Mouse (Mus musculus) heart, embryonic 10.5 days (tissue): Measurements from ENCODE around the gene Ldlrap1. TPM values are rescaled to one million over a fixed set of nuclear protein-coding genes. Genes with fewer than 3 reads are reported as not detected.
A peak's percentile ranks its signal among the peaks of the same experiment; 100 is the strongest.

Experiments
- DNase-seq: peaks from one replicate; pipeline ENCODE4 v3.0.0-alpha.2; 2017; ENCODE audit warnings: low spot score
- H3K27ac ChIP-seq: fragments of 300-500 bp; sonication (generic); 2 replicates; pipeline ENCODE4 v1.5.1; 2016; ENCODE audit warnings: mild to moderate bottlenecking
- H3K27me3 ChIP-seq: fragments of 300-500 bp; sonication (generic); 2 replicates; pipeline ENCODE4 v1.6.1; 2016; ENCODE audit warnings: mild to moderate bottlenecking; ENCODE audit not compliant: poor library complexity, insufficient read depth, severe bottlenecking
- H3K36me3 ChIP-seq: fragments of 300-500 bp; sonication (generic); 2 replicates; pipeline ENCODE4 v1.6.1; 2016; ENCODE audit warnings: mild to moderate bottlenecking, moderate library complexity
- H3K4me1 ChIP-seq: fragments of 300-500 bp; sonication (generic); 2 replicates; pipeline ENCODE4 v1.6.1; 2016; ENCODE audit warnings: mild to moderate bottlenecking
- H3K4me3 ChIP-seq: fragments of 300-500 bp; sonication (generic); 2 replicates; pipeline ENCODE4 v1.5.1; 2016; ENCODE audit warnings: mild to moderate bottlenecking, moderate library complexity
- H3K9me3 ChIP-seq: fragments of 300-500 bp; sonication (generic); 2 replicates; pipeline ENCODE4 v1.6.1; 2016; ENCODE audit warnings: mild to moderate bottlenecking, moderate library complexity
- WGBS: fragments of 180-500 bp; shearing (Covaris S2); methylation state at CpG from one replicate; pipeline ENCODE4 v1.1.7; 2016; 5-methylcytosine and 5-hydroxymethylcytosine counted together
- polyA plus RNA-seq: library from polyadenylated mRNA; unstranded; fragments of >200 nt; fragmentation: Nextera tagmentation; extraction: Ambion mirVana; gene quantifications from 2 replicates; pipeline ENCODE4 v1.2.1, GENCODE M21; 2016

The Ldlrap1 gene
- polyA plus RNA-seq, 1 experiment from 2014 or later: 17.6 TPM

- peak overlapping the region; percentile 5; the same call in 1 of the 2 replicates for H3K27ac ChIP-seq
- no peaks in the 10 kb centered on the region for H3K9me3 ChIP-seq
- peaks cover 53% of the 10 kb centered on the region for H3K4me1 ChIP-seq
- no peak for DNase-seq
- WGBS: 70% methylated on average over 7 of the region's 7 CpGs
- no peaks in the 10 kb centered on the region for H3K36me3 ChIP-seq
- H3K4me3 ChIP-seq: no peak overlapping the region
- peaks cover 17% of the 10 kb centered on the region for H3K27me3 ChIP-seq
Observed at GRCm38 (mm10) chr4:134769891-134770290, 2.1 kb upstream of the Ldlrap1 start.

DNA sequence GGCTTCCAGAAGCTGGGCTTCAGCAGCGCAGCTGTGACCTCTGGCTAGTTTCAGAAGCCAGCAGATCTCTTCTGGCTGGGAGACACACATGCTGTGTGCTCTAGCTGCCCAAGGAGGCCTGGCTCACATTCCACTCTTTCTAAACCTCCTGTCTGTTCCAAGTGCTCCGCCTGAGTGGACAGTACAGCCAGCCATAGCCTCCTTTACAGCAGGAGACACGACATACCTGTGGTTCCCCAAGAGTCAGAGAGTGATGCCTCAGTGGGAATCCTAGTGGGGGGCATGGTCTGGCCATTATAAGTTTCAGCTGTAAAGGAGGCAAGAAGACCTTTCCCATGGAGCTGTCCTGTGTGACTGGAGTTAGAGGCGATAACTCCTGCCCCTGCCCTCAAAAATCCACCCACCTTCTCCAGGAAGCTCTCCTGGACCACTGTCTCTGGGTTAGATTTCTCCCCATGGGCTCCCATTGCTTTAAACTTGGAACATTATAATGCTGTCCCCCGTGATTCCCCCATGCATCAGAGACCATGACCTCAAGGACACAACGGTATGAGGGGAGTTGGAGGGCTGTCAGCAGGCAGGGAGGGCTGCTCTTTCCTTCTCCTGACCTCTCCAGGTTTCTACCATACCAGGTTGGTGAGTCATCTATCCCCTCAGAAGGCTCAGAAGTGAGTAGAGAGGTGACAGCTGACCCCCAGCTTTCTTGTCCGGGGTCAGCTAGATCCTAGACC lies 1.4 kb upstream of the Ldlrap1 start:
- WGBS: 46% methylated on average over 7 of the region's 7 CpGs
- peak overlapping the region; percentile 64; the same call in 1 of the 2 replicates for H3K27ac ChIP-seq
- peaks cover 60% of the 10 kb centered on the region for H3K4me1 ChIP-seq
- no peak for DNase-seq
- no peaks in the 10 kb centered on the region for H3K36me3 ChIP-seq
- H3K4me3 ChIP-seq: no peak overlapping the region
- H3K9me3 ChIP-seq: no peaks in the 10 kb centered on the region
- H3K27me3 ChIP-seq: peaks cover 17% of the 10 kb centered on the region

GRCm38 (mm10) chr4:134768226-134768888 lies 533 bp upstream of the Ldlrap1 start:
- no peaks in the 10 kb centered on the region for H3K36me3 ChIP-seq
- peak overlapping the region; percentile 95 for H3K27ac ChIP-seq
- H3K9me3 ChIP-seq: no peaks in the 10 kb centered on the region
- no peak for DNase-seq
- H3K27me3 ChIP-seq: peaks cover 17% of the 10 kb centered on the region
- H3K4me1 ChIP-seq: peaks cover 64% of the 10 kb centered on the region
- H3K4me3 ChIP-seq: peak overlapping the region; percentile 95
- WGBS: 10% methylated on average over 21 of the region's 21 CpGs

DNA sequence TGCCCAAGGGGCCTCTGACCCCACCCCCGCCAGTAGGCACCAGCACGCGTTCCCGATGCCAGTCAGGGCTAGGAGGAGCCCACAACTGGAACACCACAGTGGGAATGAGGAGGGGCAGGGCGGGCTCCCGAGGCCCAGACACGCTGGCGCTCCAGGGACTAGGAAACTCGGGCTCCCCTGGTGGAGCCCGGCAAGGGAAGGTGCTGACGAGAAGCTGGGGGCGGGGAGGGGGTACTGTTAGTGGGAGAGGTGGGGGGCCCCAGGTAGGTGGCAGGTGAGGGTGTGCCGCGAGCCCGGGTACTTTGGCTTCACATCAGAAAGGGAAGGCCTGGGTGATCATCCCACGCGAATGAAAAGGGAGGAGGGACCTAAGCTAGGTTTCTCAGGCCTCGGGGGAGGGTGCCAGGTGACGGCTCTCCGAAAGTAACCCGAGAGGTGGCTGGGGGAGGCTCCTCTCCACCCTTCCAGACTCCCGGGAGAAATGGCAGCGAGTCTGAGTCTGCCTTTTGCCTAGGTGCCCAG lies 859 bp downstream of the Ldlrap1 start:
- H3K9me3 ChIP-seq: no peaks in the 10 kb centered on the region
- DNase-seq: no peak
- peak overlapping the region; percentile 95 for H3K27ac ChIP-seq
- no peaks in the 10 kb centered on the region for H3K36me3 ChIP-seq
- H3K4me1 ChIP-seq: peaks cover 64% of the 10 kb centered on the region
- peaks cover 17% of the 10 kb centered on the region for H3K27me3 ChIP-seq
- 1% methylated on average over 23 of the region's 23 CpGs for WGBS
- peak overlapping the region; percentile 95 for H3K4me3 ChIP-seq

DNA sequence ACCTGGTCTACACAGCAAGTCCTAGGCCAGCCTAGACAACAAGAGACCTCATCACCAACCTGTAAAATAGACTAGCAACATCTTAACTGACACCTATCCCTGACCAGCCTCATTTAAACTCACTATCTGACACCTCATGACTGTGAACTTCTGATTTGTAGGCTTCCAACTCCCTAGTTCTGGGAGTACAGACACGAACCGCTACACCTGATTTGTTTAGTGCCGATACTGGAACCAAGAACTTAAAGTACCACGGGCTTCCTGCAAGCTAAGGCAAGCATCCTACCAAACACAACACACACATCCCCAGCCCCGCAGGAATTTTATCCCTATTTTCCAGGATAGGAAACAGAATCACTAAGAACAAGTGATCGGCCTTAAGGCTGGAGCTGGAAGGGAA lies 1.5 kb downstream of the Ldlrap1 start:
- Histone ChIP-seq H3K4me1 (peaks cover 67% of the 10 kb centered on the region), H3K27me3 (peaks cover 17% of the 10 kb centered on the region), H3K9me3 (no peaks in the 10 kb centered on the region), H3K27ac (peak overlapping the region; percentile 95), H3K36me3 (no peaks in the 10 kb centered on the region), H3K4me3 (peak overlapping the region; percentile 95)
- WGBS: 67% methylated on average over 6 of the region's 6 CpGs
- DNase-seq: no peak

DNA sequence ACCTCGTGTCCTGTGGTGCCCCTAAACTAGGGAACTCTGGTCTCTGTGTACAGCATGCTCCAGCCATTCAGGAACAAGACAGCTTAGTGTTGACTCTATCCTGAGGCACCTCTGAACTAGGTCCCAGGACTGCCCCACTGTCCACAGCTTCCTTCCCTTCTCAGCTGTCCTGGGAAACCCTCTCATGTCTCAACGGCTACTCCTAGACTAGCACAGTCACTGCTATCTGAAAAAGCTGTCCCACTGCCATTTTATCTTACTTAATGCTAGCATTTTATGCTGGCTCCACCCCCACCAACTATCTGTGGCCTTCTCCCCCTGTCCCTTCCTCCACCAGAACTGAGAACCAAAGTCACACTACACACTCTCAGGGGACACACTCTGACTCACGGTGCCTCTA lies 3.5 kb downstream of the Ldlrap1 start:
- 29% methylated on average over 3 of the region's 3 CpGs for WGBS
- no peaks in the 10 kb centered on the region for H3K9me3 ChIP-seq
- no peaks in the 10 kb centered on the region for H3K36me3 ChIP-seq
- no peak for DNase-seq
- peaks cover 81% of the 10 kb centered on the region for H3K4me1 ChIP-seq
- peak overlapping the region; percentile 71 for H3K27ac ChIP-seq
- peaks cover 9% of the 10 kb centered on the region for H3K27me3 ChIP-seq
- H3K4me3 ChIP-seq: no peak overlapping the region

DNA sequence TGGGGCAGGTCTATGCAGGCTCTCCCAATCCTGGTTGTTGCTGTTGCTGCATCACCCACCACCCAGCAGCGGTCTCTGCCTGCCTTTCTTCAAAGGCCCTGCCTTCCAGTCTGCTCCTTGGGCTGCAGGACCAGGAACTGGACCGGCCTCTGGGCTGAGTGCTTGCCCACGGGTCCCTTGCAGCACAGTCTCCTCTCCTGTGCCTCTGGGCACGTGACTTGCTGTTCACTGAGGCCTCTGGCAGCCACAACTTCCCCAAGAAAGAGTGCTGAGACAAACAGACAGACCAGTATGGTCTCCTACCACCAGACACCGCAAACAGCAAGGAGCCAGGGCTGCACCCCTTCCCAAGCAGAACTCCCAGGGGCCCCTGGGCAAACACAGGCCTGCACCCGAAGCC lies 5.5 kb downstream of the Ldlrap1 start:
- no peaks in the 10 kb centered on the region; the same call in 1 of the 2 replicates for H3K36me3 ChIP-seq
- H3K4me3 ChIP-seq: no peak overlapping the region
- peaks cover 86% of the 10 kb centered on the region for H3K4me1 ChIP-seq
- WGBS: 82% methylated on average over 6 of the region's 6 CpGs
- no peak for DNase-seq
- H3K27ac ChIP-seq: peak overlapping the region; percentile 69
- no peaks in the 10 kb centered on the region for H3K9me3 ChIP-seq
- no peaks in the 10 kb centered on the region for H3K27me3 ChIP-seq

DNA sequence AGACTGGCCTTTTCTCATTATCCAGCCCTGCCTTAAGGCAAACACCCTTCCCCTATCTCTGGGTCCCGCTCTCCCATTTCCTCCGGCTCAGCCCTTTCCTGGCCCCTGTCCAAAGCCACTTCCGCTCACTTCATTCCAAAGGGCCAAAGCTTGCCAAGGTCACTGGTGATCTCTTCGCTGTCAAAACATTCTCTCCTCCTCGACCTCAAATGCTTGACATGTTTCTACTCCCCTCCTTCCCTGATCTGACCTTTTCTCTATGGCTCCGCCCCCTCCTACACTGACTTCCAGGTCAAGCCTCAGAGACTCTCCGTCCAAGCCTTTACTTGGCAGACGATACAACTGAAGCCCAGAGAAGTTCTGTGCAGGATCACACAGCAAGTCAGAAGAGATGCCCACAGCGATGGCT lies 7.0 kb downstream of the Ldlrap1 start:
- Histone ChIP-seq H3K4me1 (peaks cover 85% of the 10 kb centered on the region), H3K27me3 (no peaks in the 10 kb centered on the region), H3K4me3 (peak overlapping the region; percentile 4; the same call in 1 of the 2 replicates), H3K36me3 (peaks cover 7% of the 10 kb centered on the region), H3K27ac (peak overlapping the region; percentile 71), H3K9me3 (no peaks in the 10 kb centered on the region)
- peak; percentile 89 for DNase-seq
- WGBS: 10% methylated on average over 9 of the region's 9 CpGs

DNA sequence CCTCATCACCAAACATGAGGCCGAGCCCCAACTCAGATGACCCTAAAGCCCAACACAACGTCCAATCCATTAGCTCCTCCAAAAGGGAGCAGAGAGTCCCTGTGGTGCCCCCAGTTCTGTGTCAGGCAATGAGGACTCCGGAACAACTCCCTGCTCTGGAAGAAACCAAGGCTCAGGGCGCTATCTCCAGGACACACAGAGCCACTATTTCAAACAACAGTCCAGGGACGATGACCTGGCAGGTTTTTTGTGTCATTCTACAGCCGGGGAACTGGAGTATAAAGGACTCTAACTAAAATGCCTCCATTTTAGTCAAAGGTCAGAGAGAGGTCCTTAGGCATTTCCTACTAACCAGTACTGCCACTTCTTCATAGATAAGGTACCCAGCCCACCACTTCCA lies 7.5 kb downstream of the Ldlrap1 start:
- WGBS: 56% methylated on average over 6 of the region's 6 CpGs
- Histone ChIP-seq H3K36me3 (peaks cover 7% of the 10 kb centered on the region), H3K4me1 (peaks cover 86% of the 10 kb centered on the region), H3K27me3 (no peaks in the 10 kb centered on the region), H3K27ac (peak overlapping the region; percentile 71), H3K4me3 (peak overlapping the region; percentile 4; the same call in 1 of the 2 replicates), H3K9me3 (no peaks in the 10 kb centered on the region)
- no peak for DNase-seq

- Histone ChIP-seq H3K27ac (peak overlapping the region; percentile 71), H3K36me3 (peaks cover 10% of the 10 kb centered on the region), H3K4me1 (peaks cover 87% of the 10 kb centered on the region), H3K4me3 (no peak overlapping the region), H3K9me3 (no peaks in the 10 kb centered on the region), H3K27me3 (no peaks in the 10 kb centered on the region)
- no peak for DNase-seq
- WGBS: 84% methylated on average over 7 of the region's 7 CpGs
Observed at GRCm38 (mm10) chr4:134759564-134759963, 8.3 kb downstream of the Ldlrap1 start.

DNA sequence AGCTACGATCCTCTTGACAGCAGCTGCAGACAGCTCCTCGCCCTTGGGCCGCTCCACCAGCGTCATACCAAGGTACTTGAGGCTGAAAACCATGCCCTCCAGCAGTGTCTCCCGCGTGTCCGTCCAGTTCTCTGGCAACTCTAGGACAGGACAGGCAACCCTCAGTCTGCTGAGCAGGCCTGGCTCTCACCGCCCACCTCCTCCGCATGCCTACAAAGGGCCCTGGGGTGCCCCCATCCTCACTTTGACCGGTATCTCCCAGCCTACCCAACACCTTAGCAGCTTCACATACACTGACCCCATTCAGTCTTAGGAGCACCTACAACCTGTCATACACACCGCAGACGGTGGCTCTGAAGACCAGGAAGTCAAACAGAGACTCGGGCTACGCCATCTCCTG lies 8.9 kb downstream of the Ldlrap1 start:
- Histone ChIP-seq H3K36me3 (peaks cover 10% of the 10 kb centered on the region), H3K27ac (peak overlapping the region; percentile 71), H3K27me3 (no peaks in the 10 kb centered on the region), H3K4me1 (peaks cover 87% of the 10 kb centered on the region), H3K9me3 (no peaks in the 10 kb centered on the region), H3K4me3 (no peak overlapping the region)
- WGBS: 90% methylated on average over 14 of the region's 14 CpGs
- no peak for DNase-seq

- Histone ChIP-seq H3K4me1 (peaks cover 88% of the 10 kb centered on the region), H3K36me3 (peaks cover 10% of the 10 kb centered on the region), H3K4me3 (no peak overlapping the region), H3K9me3 (no peaks in the 10 kb centered on the region), H3K27ac (peak overlapping the region; percentile 71; the same call in 1 of the 2 replicates), H3K27me3 (no peaks in the 10 kb centered on the region)
- DNase-seq: no peak
- WGBS: 75% methylated on average over 4 of the region's 4 CpGs
Observed at GRCm38 (mm10) chr4:134758367-134758766, 9.5 kb downstream of the Ldlrap1 start.

GRCm38 (mm10) chr4:134756953-134757352 lies 10.9 kb downstream of the Ldlrap1 start:
- Histone ChIP-seq H3K27me3 (no peaks in the 10 kb centered on the region), H3K4me3 (no peak overlapping the region), H3K36me3 (peaks cover 10% of the 10 kb centered on the region), H3K27ac (peak overlapping the region; percentile 50), H3K9me3 (no peaks in the 10 kb centered on the region), H3K4me1 (peaks cover 91% of the 10 kb centered on the region)
- WGBS: 88% methylated on average over 7 of the region's 7 CpGs
- no peak for DNase-seq
